Mouse (Mus musculus): Measurements from ENCODE around the gene Fam19a2. TPM values are rescaled to one million over a fixed set of nuclear protein-coding genes. Genes with fewer than 3 reads are reported as not detected.

Fam19a2 gene
- total RNA-seq, 2 experiments from 2014 or later = 0.12 to 0.14 TPM

DNA sequence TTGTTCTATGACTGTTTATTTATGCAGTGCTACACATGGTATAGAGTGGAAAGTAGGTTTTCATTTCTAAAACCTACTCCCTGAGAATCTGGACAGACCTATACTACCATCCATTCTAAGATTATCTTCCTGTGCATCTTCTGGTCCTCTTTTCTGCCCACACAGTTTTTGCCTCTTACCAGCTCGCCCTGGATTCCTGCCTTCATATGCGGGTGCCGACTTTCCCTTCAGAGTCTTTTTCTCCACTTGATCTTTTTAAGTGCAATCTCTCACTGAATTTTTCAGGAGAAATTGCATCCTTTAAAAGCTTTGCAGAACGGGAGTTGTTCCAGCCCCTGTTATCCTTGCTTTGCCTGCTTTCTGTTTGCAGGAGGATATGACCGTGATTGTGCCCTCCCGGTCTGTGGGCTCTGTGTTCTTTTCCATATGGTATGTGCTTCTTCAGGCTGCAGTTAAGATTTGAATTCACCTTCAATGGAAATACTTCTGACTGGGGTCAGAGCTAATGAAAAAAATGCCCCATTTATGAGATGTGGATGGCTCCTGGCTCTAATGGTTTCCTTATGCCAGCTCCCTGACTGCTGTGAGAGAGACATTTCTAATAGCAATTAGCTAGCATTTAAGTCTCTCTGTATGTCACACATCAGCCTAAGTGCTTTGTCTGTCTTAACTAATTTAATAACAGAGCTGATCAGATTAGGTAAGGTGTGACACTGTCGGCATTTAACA, 308.7 kb downstream of the Fam19a2 start:
- no peak for DNase-seq

DNA sequence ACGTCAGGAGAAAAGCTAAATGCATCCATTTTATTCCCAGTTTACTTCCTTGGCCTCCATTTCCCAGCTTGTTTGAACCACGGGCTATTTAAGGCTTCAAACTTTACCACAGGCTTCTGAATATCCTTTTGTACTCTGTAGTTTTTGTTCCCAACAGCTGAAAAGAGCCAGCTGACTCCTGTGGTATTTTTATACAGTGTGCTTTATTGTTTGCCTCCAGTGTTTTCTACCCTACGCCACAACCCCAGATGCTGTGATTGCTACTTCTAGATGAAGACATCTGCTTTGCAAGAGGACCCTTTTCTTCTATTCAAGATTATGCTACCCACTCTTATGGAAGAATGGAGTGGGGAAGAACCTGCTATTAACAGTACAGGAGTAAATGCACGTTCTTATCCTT, 314.0 kb downstream of the Fam19a2 start:
- no peak for DNase-seq

DNA sequence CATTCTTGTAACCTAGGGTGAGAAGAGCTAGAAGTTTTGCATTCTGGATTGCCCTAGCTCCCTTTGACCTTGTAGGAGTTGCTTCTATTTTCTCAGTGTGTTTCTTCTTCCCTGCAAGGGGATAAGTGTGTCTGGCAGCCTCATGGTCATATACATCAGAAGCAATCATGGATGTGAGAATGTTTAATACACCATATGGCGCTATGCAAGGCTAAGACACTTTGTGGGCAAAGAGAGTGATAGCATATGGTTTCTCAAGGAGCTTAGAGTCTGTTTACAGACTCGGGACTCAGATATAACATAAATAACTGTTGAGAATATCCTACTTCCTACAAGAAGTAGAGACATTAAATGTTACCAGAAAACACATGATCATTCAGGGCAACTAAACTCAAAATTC, 315.2 kb downstream of the Fam19a2 start:
- DNase-seq = no peak

DNA sequence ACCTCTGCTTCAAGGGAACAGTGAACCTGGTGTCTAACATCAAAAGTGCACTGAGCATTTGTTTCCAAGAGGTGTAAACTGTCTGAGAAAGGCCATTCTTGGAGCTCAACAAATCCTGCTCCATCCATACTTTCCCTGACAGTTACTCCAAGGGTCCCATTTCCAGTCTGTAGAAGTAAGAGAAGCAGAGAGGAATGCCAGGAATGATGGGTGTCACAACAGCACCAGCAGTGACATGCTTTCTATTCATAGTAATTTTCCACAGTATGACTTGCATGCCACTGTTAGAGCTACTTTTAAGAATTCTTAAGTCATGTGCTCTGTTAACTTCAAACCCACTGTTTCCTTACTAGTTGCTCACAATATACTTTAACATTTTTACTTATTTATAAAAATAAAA, 331.2 kb downstream of the Fam19a2 start:
- peak; percentile 4 for DNase-seq

DNA sequence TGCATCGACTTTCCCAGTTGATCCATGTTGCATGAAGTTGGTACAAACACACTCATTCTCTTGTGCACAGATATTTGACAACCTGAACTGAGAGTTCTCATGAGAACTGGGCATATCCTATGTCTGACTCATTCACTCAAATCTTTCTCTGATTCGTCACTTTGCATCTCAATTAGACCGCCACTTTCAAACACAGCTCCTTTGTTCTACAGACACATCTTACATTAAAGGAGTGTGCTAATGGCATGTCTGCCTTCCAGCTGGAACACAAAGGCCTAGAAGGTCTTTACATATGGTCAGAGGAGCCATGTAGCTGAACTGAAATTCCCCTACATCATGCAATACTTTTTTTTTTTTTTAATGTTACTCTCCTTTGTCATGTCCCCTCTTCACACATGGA, 333.3 kb downstream of the Fam19a2 start:
- DNase-seq = no peak

DNA sequence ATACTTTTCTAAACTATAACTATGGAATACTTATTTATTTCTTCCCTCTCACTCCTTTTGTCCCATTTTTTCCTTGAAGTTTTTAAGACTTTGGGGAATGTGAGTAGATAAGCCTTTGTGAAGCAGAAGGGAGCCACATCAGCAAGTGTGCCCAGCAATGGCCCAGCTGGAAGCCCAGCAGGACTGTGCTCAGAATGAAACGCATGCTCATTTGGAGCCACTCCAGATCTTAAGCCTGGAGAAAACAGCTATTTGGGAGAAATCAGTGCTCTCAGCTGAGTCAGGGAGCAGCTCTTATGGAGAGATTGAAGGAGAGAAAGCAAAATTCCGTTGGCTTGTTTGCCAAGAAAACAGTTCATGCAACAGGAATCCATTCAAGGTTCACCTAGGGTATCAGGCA, 341.9 kb downstream of the Fam19a2 start:
- DNase-seq = no peak

DNA sequence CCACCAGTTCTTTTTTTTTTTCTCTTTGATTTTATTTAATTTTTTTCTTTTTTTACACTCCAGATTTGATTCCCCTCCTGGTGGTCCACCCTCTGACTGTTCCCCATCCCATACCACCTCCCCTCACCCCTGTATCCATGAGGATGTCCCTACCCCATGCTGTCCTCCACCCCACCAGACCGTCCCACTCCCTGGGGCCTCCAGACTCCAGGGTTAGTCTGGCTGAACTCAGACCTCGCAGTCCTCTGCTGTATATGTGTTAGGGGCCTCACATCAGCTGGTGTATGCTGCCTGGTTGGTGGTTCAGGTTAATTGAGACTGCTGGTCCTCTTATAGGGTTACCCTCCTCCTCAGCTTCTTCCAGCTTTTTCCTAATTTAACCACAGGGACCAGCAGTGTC, 362.9 kb downstream of the Fam19a2 start:
- no peak for DNase-seq

DNA sequence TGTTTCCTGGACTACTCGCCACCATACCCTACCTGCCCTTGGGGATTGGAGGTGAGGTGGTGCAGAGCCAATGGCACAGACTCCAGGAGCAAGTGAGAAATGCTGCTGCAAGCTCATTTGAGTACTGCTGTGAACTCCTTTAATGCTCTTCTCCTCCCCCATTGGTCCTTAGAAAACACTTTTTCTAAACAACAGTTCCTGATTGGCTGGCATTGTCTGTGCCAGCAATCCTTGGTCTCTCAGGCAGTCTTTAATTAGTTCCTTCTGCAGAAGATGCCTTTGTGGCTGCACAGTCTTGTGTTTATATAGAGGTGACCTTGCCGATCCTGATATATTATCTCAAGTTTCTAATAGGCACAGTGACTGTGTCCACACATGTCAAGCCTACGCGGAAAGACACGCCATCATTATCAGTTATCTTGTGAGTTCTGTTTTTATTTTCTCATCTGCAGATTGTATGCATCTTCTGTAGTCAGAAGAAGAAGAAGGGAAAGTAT, 365.5 kb downstream of the Fam19a2 start:
- DNase-seq = no peak

DNA sequence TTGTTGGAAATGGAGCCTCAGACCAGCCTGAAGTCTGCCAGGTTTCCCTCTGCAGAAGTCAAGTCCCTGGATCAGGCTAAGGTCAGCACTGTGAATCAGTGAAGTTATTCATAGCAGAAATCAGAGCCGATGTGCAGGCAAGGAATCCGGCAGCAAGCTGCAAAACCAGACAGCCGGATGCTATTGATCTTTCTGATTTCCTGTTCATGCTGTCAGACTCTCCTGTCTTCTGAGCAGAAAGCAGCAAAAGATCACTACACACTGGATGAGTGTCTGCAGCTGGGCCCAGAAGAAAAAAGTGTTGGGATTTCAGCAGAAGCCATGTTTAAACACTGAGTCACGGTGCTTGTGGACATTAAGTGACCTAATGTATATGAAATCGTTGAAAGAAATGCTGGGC, 368.2 kb downstream of the Fam19a2 start:
- DNase-seq = no peak

DNA sequence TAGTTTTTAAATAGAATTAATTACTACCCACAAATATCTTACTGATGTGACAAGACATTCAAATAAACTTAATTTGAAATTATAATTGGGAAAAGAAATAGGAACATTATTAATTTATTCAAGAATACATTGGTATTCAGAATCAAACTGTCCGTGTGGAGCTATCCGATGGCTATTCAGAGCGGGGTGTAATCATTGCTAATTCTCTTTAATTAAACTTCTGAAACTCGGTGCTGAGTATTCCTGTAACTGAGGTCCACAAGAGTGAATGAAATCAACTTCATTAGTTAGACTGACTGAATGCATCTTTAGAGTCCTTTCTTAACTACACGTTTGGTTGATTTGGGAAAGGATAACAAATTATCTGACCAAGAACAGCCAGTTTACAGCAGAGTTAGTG, 372.9 kb downstream of the Fam19a2 start:
- DNase-seq = no peak

DNA sequence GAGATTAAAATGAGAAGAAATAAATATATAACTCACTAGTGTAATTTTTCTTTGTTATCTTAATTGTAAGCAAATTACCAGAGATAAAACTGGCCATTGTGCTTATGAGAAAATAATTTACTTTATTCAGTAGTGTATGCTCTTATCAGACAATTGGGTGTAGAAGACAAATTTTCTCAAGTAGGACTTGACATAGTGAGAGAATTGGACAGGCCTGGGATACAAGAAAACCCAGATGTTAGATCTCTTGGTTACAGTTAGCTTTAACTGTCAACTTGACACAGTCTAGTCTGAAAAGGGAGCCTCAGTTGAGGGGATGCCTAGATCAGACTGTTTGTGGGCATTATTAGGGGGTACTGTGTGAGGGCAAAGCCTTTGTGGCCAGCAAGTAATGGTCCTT, 373.7 kb downstream of the Fam19a2 start:
- no peak for DNase-seq

DNA sequence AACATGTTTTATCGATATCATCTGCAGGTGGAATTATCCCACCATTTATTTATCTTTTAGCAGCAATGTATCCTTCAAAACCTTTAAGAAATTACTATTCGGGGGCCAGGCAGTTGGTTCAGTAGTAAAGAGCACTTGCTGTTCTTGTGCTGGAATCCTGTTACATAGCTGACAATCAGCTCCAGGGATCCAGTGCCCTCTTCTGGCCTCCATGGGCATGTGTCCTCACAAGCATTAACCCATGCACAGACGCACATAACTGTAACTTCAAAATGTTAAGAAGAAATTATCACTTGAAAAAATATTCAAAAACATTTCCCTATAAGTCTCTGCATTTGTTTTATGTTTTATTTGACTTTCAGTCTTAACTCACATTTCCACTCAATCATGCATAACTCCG, 381.8 kb downstream of the Fam19a2 start:
- no peak for DNase-seq

DNA sequence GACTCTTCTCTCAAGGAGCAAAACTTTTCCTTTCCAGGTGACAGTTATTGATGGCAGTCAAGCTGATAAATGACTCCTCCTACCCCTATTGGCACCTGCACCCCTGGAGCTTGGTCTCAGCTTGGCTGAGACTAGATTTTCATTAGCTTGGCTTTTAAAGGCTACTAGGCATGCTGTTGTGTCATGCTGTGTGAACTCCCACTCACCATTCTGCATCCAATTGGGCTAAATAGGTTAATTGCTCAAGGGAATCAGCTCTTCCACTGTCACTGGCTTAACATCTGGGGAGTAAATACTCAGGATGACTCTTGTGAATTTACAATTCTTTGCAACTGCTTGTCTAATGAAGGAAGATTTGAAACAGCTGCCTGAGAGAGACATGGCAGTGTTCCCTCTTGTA, 407.4 kb downstream of the Fam19a2 start:
- DNase-seq = no peak

DNA sequence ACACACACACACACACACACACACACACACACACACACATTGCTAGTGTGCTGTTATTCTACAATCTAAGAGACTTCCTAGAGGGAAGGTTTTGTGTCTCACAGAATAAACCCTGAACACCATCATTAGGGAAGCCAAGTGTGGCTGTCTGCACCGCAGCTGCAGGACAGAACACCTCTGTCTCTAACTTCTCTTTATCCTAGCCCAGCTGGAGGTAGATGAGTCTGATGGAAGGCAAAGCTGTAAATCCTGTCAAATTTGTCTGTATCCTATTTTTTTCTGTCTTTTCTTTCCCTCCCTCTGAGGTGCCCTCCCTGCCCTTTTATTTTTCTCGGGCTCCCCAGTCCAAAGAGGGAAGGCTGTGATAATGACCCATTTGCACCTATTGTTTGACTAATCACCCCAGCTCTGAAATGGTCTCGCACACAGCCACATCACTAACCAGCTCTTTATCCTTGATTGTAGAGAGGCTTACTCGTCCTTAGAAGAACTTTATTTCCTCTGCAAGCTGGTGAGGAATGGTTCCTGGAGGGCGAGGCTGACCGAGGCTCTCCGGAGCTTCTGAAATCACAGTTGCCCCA, 414.6 kb downstream of the Fam19a2 start:
- DNase-seq = no peak

DNA sequence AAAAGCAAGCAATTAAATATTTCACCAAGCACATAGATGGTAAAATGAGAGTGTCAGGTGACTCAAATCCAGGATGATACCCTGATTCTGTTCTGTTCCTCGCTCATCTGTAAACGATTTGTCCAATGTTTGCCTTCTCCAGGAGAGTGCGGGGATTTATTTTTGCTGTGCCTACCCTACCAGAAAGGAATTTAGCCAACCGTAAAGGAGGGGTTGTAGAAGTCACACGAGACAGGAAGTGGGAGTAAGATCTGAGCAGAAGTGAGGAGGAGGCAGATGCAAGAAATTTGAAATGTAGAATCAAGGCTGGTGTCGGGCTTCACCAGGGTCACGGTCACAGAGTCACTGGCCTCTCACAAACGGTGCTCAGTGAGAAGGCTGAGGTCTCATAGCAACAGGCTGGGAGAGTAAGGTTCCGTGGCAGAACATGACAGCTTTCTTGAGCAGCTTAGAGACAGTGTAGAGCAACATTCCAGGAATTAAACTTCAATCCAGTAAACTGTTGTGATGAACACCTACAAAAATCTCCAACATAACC, 419.0 kb downstream of the Fam19a2 start:
- no peak for DNase-seq

DNA sequence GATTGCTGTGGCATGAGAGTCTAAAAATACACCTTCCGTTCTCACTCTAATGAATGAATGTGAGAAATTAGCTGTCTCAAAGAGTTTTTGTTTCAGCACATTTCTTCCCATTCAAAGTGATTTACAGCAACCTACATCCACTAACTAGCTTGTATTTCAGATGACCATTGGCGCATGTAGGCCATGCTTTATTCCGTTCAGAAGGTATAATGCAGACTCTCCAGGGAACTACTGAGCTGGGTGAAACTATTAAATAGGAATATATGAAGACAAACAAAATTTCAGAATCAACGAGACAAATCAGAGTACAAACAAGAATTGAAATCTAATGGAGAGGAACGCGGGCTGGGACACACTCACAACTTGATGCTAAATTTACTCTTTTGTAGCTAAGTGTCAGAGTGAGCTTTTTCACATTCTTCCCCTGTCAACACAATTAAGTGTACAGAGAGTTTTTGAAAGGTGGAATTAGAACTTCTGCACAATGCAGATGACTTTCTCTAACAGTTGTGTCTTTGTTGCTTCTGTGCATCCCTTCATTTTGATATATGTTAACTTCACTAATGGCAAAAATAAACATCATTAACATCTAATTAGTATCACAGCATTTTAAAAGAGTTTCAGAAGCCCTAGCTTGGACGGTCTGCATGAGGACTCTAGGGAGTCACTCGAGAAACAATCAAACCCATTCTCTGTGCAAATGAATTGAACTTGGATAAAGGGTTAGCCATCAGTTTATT, 428.6 kb downstream of the Fam19a2 start:
- no peak for DNase-seq

DNA sequence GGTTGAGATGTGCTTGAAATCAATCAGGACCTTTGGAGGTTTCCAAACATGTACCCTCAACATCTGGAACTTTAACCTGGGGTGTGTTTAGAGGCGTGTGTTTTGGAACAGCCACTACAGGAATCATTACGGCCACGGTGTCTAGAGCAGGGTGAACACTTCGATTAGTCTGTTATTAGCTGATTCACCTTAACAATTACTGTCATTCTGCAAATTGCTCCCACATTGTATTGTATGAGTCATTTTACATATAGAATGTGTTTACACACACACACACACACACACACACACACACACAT, 429.1 kb downstream of the Fam19a2 start:
- no peak for DNase-seq

DNA sequence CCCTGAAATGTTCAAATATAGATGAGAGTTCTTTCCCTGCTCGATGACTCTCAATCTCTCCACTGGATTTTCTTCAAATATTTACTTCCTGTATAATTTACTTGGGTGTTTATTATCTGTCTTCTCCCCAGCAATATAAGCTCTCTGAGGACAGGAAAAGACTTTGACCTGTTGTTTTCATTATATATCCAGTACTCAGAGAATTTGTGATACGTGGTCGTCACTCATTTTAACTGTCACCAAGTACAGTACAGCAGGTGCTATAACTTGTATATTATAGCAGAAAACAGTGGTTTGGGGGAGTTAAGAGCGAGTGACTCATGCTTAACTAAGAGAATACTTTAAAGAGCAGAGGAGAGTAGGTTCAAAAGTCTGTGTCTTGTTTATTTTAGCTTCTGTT, 438.8 kb downstream of the Fam19a2 start:
- no peak for DNase-seq

DNA sequence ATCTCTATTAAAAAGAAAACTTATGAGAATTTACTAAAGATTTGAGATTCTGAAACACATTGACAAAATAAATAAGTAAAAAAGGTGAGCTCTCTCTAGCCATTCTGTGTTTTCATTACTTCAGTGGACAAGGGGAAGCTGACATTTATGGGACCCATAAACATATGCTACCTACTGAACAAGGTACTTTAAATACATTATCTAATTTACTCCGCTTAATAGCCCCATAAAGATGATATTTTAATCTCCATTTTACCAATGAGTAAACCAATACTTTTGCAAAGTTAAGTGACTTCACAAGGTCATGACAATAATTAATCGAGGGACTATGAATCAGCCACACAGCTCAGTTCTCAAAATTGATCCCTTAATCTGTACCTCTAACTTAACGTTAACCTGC, 443.2 kb downstream of the Fam19a2 start:
- no peak for DNase-seq

DNA sequence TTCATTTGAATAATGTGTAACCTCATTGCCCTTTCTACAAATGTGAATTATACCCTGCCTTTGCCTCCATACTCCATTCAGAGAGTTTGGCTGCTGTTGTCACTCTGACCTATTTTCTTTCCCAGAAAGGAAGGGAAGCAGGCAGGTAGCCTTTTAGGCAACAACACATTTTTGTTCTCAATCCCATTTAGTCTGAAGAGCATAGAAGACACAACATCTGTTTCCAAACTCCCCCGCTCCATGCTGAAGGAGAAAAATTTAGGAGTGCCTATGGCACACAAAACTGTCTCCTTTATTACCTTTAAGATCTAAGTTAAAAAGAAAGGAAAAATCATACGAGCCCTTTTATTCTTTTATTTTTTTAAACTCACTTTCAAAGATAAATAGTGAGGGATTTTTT, 446.9 kb downstream of the Fam19a2 start:
- DNase-seq = no peak

DNA sequence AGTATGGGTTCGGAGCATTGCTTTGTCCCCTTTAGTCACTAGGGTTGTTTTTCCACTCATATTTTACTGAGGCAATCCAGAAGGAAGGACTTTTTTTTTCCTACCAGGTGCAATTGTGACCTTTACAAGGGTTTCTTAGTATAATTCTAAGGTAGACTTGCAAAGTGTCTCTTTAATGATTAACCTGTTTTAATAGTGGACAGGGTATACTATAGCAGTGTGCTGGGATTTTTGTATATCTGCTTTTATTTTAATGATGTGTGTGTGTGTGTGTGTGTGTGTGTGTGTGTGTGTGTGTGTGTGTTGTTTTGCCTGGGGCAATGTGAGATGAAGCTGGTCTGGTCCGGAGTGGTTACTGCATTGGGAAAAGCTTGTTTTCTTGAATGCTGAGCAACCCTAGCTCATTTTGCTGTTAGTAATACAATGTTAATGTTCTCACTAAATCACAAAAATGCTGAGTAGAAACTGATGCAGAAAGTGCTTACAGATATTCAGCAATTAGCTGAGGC, 458.2 kb downstream of the Fam19a2 start:
- DNase-seq = no peak

DNA sequence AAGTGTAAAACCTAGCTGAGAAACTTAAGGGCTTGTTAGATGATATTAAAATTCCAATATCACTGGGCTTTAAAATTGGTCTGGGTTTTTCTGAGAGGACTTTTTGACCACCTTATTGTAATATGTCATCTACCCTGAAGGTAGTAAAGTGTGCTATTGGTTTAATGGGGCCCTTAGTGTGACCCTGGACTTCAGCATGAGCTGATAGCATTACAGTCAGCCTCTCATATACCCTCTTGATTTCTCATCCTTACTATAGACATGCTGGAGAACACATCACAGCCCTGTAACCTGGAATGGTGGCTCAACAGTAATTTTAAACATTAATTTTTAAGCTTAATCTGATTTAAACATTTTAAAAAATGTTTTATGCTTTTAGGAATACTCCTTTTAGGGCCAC, 459.8 kb downstream of the Fam19a2 start:
- no peak for DNase-seq

DNA sequence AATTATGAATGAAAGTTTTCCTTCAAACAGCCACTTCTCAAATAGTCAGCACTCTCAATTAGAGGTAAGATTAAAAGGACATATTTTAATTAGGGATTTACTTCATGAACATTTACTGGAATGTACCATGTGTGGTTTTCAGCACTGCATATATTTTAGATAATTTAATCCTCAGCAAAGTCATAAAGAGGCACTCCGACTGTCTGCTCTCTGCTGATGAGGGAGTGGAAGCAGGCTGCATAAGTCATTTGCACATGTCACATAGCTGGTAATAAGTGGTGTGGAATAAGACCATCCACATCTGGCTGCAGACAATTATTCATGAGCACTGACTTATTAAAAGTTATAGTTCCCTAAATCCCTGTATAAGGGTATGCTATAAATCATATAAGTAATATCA, 484.5 kb downstream of the Fam19a2 start:
- no peak for DNase-seq
